Mouse (Mus musculus) embryonic facial prominence, embryonic 12.5 days (tissue): ENCODE results near the gene Hoxc11. TPM values are rescaled to one million over a fixed set of nuclear protein-coding genes. Genes with fewer than 3 reads are reported as not detected.
A peak's percentile ranks its signal among the peaks of the same experiment; 100 is the strongest.

Experiments used
- ATAC-seq: fragments of 200-750 bp; cut with Nextera tagmentation; 2 replicates; pipeline ENCODE4 v1.8.0; 2017; ENCODE audit not compliant: insufficient number of reproducible peaks, insufficient read depth, low FRiP score, low TSS enrichment
- H3K27ac ChIP-seq: fragments of 300-500 bp; sonication (generic); 2 replicates; pipeline ENCODE4 v1.5.1; 2016; ENCODE audit warnings: mild to moderate bottlenecking
- H3K27me3 ChIP-seq: fragments of 300-500 bp; sonication (generic); 2 replicates; pipeline ENCODE4 v1.6.1; 2016; ENCODE audit warnings: mild to moderate bottlenecking, moderate library complexity
- H3K36me3 ChIP-seq: fragments of 300-500 bp; sonication (generic); 2 replicates; pipeline ENCODE4 v1.6.1; 2016; ENCODE audit warnings: mild to moderate bottlenecking
- H3K4me1 ChIP-seq: fragments of 300-500 bp; sonication (generic); 2 replicates; pipeline ENCODE4 v1.6.1; 2016
- H3K4me2 ChIP-seq: fragments of 300-500 bp; sonication (generic); replicated peaks from 2 replicates; pipeline ENCODE4 v1.6.1; 2016; ENCODE audit warnings: mild to moderate bottlenecking, moderate library complexity
- H3K4me3 ChIP-seq: fragments of 300-500 bp; sonication (generic); 2 replicates; pipeline ENCODE4 v1.5.1; 2016; ENCODE audit warnings: mild to moderate bottlenecking
- H3K9ac ChIP-seq: fragments of 300-500 bp; sonication (generic); 2 replicates; pipeline ENCODE4 v1.6.1; 2016; ENCODE audit warnings: mild to moderate bottlenecking, moderate library complexity
- H3K9me3 ChIP-seq: fragments of 300-500 bp; sonication (generic); 2 replicates; pipeline ENCODE4 v1.6.1; 2016; ENCODE audit warnings: mild to moderate bottlenecking, moderate library complexity
- WGBS: fragments of 180-500 bp; shearing (Covaris S2); methylation state at CpG from one replicate; pipeline ENCODE4 v1.1.7; 2016; 5-methylcytosine and 5-hydroxymethylcytosine counted together
- polyA plus RNA-seq: library from polyadenylated mRNA; unstranded; fragments of >200 nt; fragmentation: Nextera tagmentation; extraction: Ambion mirVana; gene quantifications from 2 replicates; pipeline ENCODE4 v1.2.1, GENCODE M21; 2016

The Hoxc11 gene
- polyA plus RNA-seq, 1 experiment from 2014 or later = not detected

DNA sequence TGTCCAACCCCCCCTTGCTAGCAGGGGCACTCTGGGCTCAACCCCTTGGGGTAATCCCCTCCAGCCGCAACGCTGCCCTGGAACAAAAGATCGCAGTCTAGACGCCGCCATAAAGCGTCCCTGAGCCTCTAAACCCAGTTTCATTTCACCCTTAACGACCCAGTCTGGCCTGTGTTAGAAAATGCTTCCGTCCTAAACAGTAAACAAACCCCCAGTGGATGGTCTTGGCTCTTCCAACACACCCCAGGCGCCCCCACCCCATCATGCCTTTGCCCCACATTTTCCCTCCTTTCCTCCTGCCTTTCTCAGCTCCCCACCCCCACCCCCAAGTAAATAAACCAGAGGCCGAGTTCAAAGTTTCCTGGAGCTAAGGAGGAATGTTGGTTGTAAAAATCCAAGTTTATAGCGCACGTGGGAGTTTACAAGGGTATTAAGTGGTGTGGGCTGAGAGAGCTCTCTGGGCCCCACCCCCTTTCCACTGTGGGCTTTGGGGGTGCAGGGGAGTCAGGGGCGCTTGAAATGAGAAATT, 5.5 kb downstream of the Hoxc11 start:
- no peak overlapping the region for H3K27ac ChIP-seq
- no peaks in the 10 kb centered on the region for H3K36me3 ChIP-seq
- H3K9me3 ChIP-seq = no peaks in the 10 kb centered on the region
- peaks cover 94% of the 10 kb centered on the region for H3K27me3 ChIP-seq
- no peak overlapping the region for H3K4me2 ChIP-seq
- no peak overlapping the region for H3K4me3 ChIP-seq
- no peak overlapping the region for H3K9ac ChIP-seq
- 0 out of 2 replicates have a peak, but pooled peaks cover 2% of the 10 kb centered on the region for H3K4me1 ChIP-seq
- WGBS = under 1% methylated on average over 13 of the region's 13 CpGs
- ATAC-seq = no peak

DNA sequence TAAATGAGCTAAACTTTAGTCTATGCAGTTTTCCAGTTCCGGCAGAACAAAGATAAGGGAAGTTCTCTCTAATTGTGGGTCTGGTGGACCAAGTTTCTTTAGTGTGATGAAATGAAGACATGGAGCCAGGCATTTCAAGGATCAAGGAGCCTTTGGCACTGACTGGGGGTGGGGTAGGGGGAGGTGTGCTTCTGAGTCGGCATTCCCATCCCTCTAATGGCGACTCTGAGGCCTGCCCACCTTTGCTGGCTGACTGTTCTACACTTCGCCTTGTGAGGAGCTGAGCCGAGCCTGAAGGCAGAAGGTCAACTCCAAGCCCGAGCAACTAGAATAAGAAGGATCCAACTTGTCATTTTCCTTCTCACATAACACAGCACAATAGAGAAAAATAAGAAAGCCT, 7.5 kb downstream of the Hoxc11 start:
- H3K9ac ChIP-seq = no peak overlapping the region
- H3K4me2 ChIP-seq = no peak overlapping the region
- H3K27ac ChIP-seq = no peak overlapping the region
- H3K4me3 ChIP-seq = no peak overlapping the region
- no peaks in the 10 kb centered on the region for H3K36me3 ChIP-seq
- H3K27me3 ChIP-seq = peaks cover 94% of the 10 kb centered on the region
- 3% methylated on average over 6 of the region's 6 CpGs for WGBS
- H3K4me1 ChIP-seq = 0 out of 2 replicates have a peak, but pooled peaks cover 3% of the 10 kb centered on the region
- no peak for ATAC-seq
- no peaks in the 10 kb centered on the region for H3K9me3 ChIP-seq

DNA sequence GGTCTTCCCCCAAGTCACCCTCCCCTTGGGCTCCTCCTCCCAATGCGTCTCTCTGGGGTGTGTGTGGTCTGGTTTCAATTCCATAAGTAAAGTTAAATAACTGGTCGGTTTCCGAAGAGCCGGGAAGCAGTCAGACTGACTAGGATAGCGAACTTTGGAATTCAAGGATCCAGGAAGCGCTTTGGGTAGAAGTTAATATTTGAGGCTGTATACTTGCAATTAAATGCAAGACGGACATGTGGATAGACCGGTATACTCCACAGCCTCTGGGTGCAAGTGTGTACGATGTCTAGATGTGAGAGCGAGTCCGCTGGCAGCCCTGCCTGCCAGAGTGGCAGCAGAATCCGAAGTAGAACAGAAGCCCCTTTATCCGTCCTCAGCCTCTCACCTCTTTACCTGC, 8.3 kb downstream of the Hoxc11 start:
- Histone ChIP-seq H3K27me3 (peaks cover 94% of the 10 kb centered on the region), H3K4me2 (no peak overlapping the region), H3K27ac (no peak overlapping the region), H3K4me3 (no peak overlapping the region), H3K9ac (no peak overlapping the region), H3K4me1 (0 out of 2 replicates have a peak, but pooled peaks cover 4% of the 10 kb centered on the region), H3K36me3 (no peaks in the 10 kb centered on the region), H3K9me3 (no peaks in the 10 kb centered on the region)
- WGBS = under 1% methylated on average over 13 of the region's 13 CpGs
- ATAC-seq = no peak

DNA sequence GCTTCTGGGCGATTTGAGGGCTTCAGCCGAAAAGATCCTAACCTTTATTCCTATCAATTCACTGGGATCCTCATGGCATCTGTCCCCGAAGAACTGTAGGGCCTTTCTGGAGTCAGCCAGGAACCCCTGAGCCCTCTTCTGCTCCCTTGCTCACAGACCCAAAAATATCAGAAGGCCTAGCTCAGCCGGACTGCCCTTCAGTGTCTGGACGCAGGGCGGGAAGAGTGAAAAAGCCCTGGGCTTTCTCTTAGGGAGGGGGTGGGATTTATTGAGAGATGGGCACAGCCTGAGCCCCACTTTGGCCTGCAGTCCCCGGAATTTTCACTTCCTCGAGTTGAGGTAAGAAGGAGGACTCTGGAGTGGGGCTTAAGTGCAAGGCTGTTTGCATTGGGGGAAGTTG, 9.0 kb downstream of the Hoxc11 start:
- WGBS = 2% methylated on average over 8 of the region's 8 CpGs
- Histone ChIP-seq H3K9me3 (no peaks in the 10 kb centered on the region), H3K9ac (no peak overlapping the region), H3K27ac (no peak overlapping the region), H3K27me3 (peaks cover 93% of the 10 kb centered on the region), H3K4me1 (0 out of 2 replicates have a peak, but pooled peaks cover 4% of the 10 kb centered on the region), H3K4me3 (no peak overlapping the region), H3K36me3 (no peaks in the 10 kb centered on the region), H3K4me2 (no peak overlapping the region)
- ATAC-seq = no peak

DNA sequence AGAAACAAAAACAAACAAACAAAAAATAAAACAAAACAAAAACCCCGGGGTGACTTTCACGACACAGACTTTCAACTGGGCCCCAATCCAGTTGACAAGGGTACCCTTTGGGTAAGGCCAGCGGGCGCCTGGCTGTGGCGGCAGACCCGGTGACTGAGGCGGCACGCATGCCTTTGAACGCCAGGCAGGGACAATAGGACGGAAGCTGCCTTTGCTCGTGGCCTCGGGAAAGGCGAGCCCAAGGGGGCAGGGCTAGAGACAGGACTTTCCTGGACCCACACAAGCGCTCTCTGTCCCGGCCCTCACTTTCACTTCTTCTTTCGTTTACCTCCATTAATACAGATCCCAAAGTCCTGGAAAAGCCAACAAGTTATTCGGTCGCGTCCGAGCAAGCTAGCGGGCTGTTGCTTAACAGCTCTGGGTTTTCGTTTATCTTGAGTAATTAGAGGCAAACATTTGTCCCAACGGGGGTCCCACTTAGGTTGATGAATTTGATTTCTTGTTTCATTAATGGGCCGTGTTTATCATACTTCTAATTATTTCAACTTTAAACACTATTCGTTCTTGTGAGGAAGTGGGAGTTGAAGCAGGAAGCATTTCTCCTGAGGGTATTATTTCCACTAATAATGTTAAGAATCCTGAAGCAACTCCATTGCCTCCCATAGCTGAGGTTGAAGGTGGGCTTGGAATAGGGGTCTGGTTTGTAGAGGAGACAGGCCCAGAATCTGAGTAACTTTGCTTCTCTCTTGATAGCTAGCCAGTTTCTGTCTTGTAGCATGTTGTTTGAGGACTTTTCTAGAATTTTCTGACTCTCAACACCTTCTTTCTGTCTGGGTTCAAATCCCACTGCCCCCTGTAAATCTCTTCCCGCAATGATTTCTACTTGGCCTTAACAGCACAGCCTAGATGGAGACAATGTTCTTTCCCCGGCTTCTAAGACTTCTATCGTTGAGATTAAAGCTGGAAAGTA, 9.7 kb downstream of the Hoxc11 start:
- ATAC-seq = no peak
- H3K27ac ChIP-seq = no peak overlapping the region
- 2% methylated on average over 28 of the region's 28 CpGs for WGBS
- H3K9me3 ChIP-seq = no peaks in the 10 kb centered on the region
- H3K4me2 ChIP-seq = no peak overlapping the region
- H3K36me3 ChIP-seq = no peaks in the 10 kb centered on the region
- peaks cover 93% of the 10 kb centered on the region for H3K27me3 ChIP-seq
- H3K4me1 ChIP-seq = 0 out of 2 replicates have a peak, but pooled peaks cover 4% of the 10 kb centered on the region
- H3K4me3 ChIP-seq = no peak overlapping the region
- no peak overlapping the region for H3K9ac ChIP-seq

DNA sequence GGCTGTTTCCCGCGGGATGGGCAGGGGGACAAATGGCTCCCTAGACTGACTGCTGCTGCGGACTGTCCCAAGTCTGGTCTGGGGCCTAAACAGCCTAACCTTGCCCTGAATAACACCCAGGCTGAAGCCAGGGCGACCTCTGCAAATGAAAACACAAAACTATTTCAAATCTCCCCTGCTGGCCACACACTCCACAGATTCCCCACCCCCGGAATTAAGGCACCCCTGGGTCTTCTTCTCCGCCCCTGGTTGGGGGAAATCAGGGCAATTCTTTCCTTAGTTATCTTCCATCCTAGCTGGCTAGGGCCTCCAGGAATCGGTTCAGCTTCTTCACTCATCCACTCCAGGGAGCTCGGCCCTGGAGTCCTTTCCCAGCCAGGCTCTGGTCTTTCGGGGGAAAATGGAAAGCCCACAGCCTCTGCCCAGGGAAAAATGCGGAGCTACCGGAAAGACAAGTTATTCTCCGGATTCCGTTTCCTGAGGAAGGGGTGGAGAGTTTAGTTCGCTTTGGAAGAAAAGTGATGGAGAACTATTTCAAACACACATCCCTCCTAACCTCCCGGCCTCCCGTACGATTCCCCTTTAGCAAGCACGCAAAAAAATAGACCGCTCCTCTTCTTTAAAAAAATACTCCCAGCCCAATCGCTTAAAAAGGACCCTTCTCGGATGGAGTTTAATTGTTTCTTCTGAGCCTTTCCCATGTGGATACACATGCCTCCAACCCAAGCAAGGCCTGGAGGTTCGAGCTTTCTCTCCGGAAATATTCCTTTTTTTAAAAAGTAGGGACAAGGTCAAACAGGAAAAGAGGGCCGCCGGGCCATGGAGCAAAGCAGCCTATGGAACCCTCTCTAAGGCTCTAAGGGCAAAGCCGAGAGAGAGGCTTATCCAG, 11.0 kb downstream of the Hoxc11 start:
- H3K4me3 ChIP-seq = no peak overlapping the region
- 2% methylated on average over 26 of the region's 26 CpGs for WGBS
- no peak overlapping the region for H3K27ac ChIP-seq
- H3K4me1 ChIP-seq = 0 out of 2 replicates have a peak, but pooled peaks cover 4% of the 10 kb centered on the region
- no peak for ATAC-seq
- no peaks in the 10 kb centered on the region for H3K36me3 ChIP-seq
- H3K4me2 ChIP-seq = no peak overlapping the region
- no peak overlapping the region for H3K9ac ChIP-seq
- H3K9me3 ChIP-seq = no peaks in the 10 kb centered on the region
- H3K27me3 ChIP-seq = peaks cover 95% of the 10 kb centered on the region

DNA sequence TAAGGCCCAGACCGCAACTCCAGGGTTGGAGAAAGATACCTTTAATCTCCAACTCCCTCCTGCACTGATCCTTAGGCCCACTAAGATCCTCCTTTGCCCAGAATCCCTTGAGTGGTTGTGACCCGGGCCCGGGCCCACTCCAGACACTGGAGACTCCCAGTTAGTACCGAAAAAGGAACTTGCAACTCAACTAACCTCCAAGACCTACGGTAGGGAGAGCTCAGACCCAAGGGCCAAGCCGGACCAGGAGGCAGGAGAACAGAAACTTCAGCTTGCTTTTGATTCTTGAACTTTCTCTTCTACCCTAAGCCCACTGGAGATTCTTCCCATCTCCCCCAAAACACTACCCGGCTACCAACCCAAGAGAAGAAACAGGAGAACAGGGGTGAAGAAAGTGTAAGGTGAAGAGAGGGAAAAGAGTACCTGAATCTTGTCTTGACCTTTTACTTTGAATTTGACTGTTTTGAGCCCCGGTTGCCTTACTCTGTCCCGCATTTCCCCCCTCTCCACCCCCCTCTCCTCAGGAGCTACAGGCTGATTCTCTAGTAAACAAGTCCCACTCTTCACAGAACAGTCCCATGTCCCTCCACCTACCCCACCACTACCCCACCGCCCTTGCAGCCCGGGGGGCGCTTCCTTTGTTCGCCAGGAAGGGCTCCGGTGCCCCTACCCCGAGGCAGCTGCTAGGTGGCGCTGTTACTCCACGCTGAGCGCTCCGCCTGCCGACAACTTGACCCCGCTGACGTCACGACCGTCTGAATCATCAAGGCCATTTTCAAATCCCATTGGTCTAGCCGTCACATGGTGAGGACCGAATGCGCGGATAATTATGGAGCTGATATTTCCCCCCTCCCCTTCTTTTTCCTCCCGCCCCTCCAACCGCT, 11.9 kb downstream of the Hoxc11 start:
- no peak for ATAC-seq
- H3K27me3 ChIP-seq = peaks cover 95% of the 10 kb centered on the region
- no peak overlapping the region for H3K27ac ChIP-seq
- H3K9me3 ChIP-seq = no peaks in the 10 kb centered on the region
- WGBS = 2% methylated on average over 29 of the region's 30 CpGs
- H3K4me3 ChIP-seq = no peak overlapping the region
- H3K4me1 ChIP-seq = 0 out of 2 replicates have a peak, but pooled peaks cover 4% of the 10 kb centered on the region
- no peak overlapping the region for H3K9ac ChIP-seq
- peak overlapping the region; percentile 21 for H3K4me2 ChIP-seq
- no peaks in the 10 kb centered on the region for H3K36me3 ChIP-seq

DNA sequence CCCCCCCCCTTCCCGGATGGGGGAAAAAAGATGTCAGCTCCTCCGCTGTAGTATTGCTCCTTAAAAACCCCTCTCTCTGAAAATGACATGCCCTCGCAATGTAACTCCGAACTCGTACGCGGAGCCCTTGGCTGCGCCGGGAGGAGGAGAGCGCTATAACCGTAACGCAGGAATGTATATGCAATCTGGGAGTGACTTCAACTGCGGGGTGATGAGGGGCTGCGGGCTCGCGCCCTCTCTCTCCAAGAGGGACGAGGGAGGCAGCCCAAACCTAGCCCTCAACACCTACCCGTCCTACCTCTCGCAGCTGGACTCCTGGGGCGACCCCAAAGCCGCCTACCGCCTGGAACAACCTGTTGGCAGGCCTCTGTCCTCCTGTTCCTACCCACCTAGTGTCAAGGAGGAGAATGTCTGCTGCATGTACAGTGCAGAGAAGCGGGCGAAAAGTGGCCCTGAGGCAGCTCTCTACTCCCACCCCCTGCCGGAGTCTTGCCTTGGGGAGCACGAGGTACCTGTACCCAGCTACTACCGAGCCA, 12.6 kb downstream of the Hoxc11 start, which contains the start of gene Hoxc10:
Gene Hoxc10, plus strand, starts transcription at position 21 of the 536 bp plus-strand sequence.
- H3K27me3 ChIP-seq = peaks cover 94% of the 10 kb centered on the region
- peak within 1 kb of the TSS; percentile 21 for H3K4me2 ChIP-seq
- no peak within 1 kb of the TSS for H3K27ac ChIP-seq
- no peak within 1 kb of the TSS for H3K4me3 ChIP-seq
- no peaks in the 10 kb centered on the region for H3K9me3 ChIP-seq
- no peaks in the 10 kb centered on the region for H3K36me3 ChIP-seq
- H3K4me1 ChIP-seq = 0 out of 2 replicates have a peak, but pooled peaks cover 4% of the 10 kb centered on the region
- peak; percentile 41; the same call in 1 of the 2 replicates for ATAC-seq
- H3K9ac ChIP-seq = no peak within 1 kb of the TSS
- 1% methylated on average over 27 of the region's 27 CpGs for WGBS

DNA sequence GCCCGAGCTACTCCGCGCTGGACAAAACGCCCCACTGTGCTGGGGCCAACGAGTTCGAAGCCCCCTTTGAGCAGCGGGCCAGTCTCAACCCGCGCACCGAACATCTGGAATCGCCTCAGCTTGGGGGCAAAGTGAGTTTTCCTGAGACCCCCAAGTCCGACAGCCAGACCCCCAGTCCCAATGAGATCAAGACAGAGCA, 13.0 kb downstream of the Hoxc11 start, which contains the start of gene Hoxc5:
Gene Hoxc5, plus strand, starts transcription at position 132 of the 199 bp plus-strand sequence.
- ATAC-seq = no peak; the same call in 1 of the 2 replicates
- H3K4me2 ChIP-seq = peak within 1 kb of the TSS; percentile 21
- H3K4me3 ChIP-seq = no peak within 1 kb of the TSS
- WGBS = 1% methylated on average over 12 of the region's 12 CpGs
- no peaks in the 10 kb centered on the region for H3K9me3 ChIP-seq
- H3K9ac ChIP-seq = no peak within 1 kb of the TSS
- 0 out of 2 replicates have a peak, but pooled peaks cover 4% of the 10 kb centered on the region for H3K4me1 ChIP-seq
- no peak within 1 kb of the TSS for H3K27ac ChIP-seq
- H3K27me3 ChIP-seq = peaks cover 96% of the 10 kb centered on the region
- H3K36me3 ChIP-seq = no peaks in the 10 kb centered on the region

DNA sequence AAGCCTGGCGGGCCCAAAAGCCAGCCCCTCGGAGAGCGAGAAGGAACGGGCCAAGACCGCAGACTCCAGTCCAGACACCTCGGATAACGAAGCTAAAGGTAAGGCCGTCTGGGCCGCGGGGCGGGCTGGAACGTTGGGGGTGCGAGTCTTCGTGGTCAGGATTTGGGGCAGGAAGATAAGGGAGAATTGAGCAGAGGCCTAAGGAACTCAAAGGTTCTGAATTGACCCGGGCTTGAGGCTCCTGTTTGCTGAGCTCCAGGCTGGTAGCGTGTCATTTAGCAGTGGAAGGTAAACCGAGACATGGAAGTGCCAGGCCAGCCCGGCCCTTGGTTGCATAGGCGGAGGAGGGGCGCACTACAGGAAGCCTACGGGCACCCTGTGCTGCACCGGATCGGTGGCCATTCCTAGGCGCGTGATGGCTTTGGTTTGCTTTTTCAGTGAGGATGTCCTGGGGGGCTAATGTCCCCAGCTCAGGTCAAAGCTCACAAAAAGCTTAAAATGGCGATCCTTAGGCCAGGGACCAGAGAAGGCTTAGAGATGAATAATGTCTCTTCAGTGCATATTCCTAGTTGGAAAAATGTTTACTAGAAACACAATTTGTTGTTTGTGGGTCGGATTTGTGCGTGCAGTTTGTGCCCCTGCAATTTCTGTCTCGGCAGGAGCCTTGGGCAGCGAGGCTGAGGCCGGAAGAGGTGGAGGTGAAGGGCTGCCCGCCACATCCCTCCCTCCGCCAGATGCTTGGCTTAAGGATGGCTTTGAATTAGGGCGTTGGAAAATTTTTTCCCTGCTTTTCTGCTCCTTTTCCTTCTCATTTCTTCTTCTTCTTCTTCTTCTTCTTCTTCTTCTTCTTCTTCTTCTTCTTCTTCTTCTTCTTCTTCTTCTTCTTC, 13.5 kb downstream of the Hoxc11 start:
- ATAC-seq = no peak
- H3K27me3 ChIP-seq = peaks cover 96% of the 10 kb centered on the region
- no peaks in the 10 kb centered on the region for H3K9me3 ChIP-seq
- 0 out of 2 replicates have a peak, but pooled peaks cover 4% of the 10 kb centered on the region for H3K4me1 ChIP-seq
- H3K4me2 ChIP-seq = no peak overlapping the region
- no peak overlapping the region for H3K4me3 ChIP-seq
- WGBS = 4% methylated on average over 34 of the region's 34 CpGs
- no peaks in the 10 kb centered on the region for H3K36me3 ChIP-seq
- H3K27ac ChIP-seq = no peak overlapping the region
- no peak overlapping the region for H3K9ac ChIP-seq
